ENCODE assay signal across 11 mouse cellular contexts in the genomic region with DNA sequence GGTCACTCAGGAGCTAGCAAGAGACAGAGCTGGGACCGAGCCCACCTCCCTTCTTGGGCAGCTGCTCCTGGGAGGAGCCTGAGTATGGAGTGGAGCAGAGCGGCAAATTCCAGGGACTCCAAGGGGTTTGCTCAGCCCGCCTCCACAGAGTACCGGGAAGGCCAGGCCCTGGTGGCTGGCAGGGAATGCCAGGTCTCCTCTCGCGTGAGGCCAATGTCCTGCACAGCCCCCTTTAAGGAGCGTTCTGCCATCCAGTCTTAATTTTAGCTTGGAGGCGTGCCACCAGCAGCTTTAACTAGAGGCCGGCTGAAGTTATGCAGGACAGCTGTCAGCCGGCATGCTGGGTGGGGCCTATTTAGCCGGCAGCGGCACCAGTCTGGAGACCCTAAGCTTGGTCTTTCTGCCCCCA. TPM values are rescaled to one million over a fixed set of nuclear protein-coding genes. Genes with fewer than 3 reads are reported as not detected.
A peak's percentile ranks its signal among the peaks of the same experiment; 100 is the strongest.
DNase-seq lines count a peak whose midpoint lies in the region; ATAC-seq lines count a peak whose summit lies in the region.
"Had no signal": no experiment of that assay in that cellular context is flagged by ENCODE, and none has a peak within 500 bp of the region (broad histone marks: within the 10 kb centered on the region; RNA-seq: fewer than 3 reads in every experiment).

Gene Cav3 (plus strand): TSS at position 165 of the 409 bp plus-strand sequence.

- no peaks in the 10 kb centered on the region for H3K36me3 ChIP-seq in kidney, embryonic 15.5 days
- H3K36me3 ChIP-seq in kidney, embryonic 14.5 days (ENCODE audit: control insufficient read depth, insufficient read depth, low read length): no peaks in the 10 kb centered on the region
- H3K36me3 ChIP-seq in embryonic facial prominence, embryonic 13.5 days: no peaks in the 10 kb centered on the region
- H3K36me3 ChIP-seq in limb, embryonic 12.5 days: no peaks in the 10 kb centered on the region
- H3K36me3 ChIP-seq: midbrain, embryonic 13.5 days had no signal

- H3K4me2 ChIP-seq in kidney, embryonic 15.5 days: no peak within 1 kb of the TSS
- H3K4me2 ChIP-seq in kidney, embryonic 14.5 days (replicated peaks; ENCODE audit: low read depth, low read length): no peak within 1 kb of the TSS
- 0 out of 2 replicates have a peak within 1 kb of the TSS, but pooled peaks have one; percentile 11 for H3K4me2 ChIP-seq in embryonic facial prominence, embryonic 13.5 days
- H3K4me2 ChIP-seq in limb, embryonic 12.5 days: no peak within 1 kb of the TSS
- H3K4me2 ChIP-seq: midbrain, embryonic 13.5 days had no signal

- 72% methylated on average over 12 of the region's 12 CpGs for WGBS in kidney, embryonic 15.5 days
- 76% methylated on average over 12 of the region's 12 CpGs for WGBS in kidney, embryonic 14.5 days
- WGBS in embryonic facial prominence, embryonic 13.5 days: 59% methylated on average over 12 of the region's 12 CpGs
- WGBS in limb, embryonic 12.5 days: 43% methylated on average over 12 of the region's 12 CpGs

- H3K4me3 ChIP-seq in kidney, embryonic 15.5 days (replicated peaks): no peak within 1 kb of the TSS
- no peak within 1 kb of the TSS for H3K4me3 ChIP-seq in kidney, embryonic 14.5 days (ENCODE audit: low read length)
- no peak within 1 kb of the TSS for H3K4me3 ChIP-seq in embryonic facial prominence, embryonic 13.5 days
- no peak within 1 kb of the TSS for H3K4me3 ChIP-seq in limb, embryonic 12.5 days (replicated peaks)
- H3K4me3 ChIP-seq: midbrain, embryonic 13.5 days had no signal

- no peaks in the 10 kb centered on the region for H3K9me3 ChIP-seq in kidney, embryonic 15.5 days (replicated peaks)
- no peaks in the 10 kb centered on the region for H3K9me3 ChIP-seq in kidney, embryonic 14.5 days (ENCODE audit: control insufficient read depth, low read length)
- no peaks in the 10 kb centered on the region for H3K9me3 ChIP-seq in embryonic facial prominence, embryonic 13.5 days
- H3K9me3 ChIP-seq in limb, embryonic 12.5 days: no peaks in the 10 kb centered on the region
- H3K9me3 ChIP-seq: midbrain, embryonic 13.5 days had no signal

- no peak within 1 kb of the TSS for H3K27ac ChIP-seq in kidney, embryonic 15.5 days
- no peak within 1 kb of the TSS for H3K27ac ChIP-seq in kidney, embryonic 14.5 days (ENCODE audit: low read depth, low read length)
- H3K27ac ChIP-seq in embryonic facial prominence, embryonic 13.5 days: no peak within 1 kb of the TSS
- H3K27ac ChIP-seq in limb, embryonic 12.5 days: no peak within 1 kb of the TSS
- H3K27ac ChIP-seq: midbrain, embryonic 13.5 days had no signal

- no peaks in the 10 kb centered on the region for H3K27me3 ChIP-seq in kidney, embryonic 15.5 days
- H3K27me3 ChIP-seq in kidney, embryonic 14.5 days (ENCODE audit: control insufficient read depth, insufficient read depth, low read length): no peaks in the 10 kb centered on the region
- H3K27me3 ChIP-seq in embryonic facial prominence, embryonic 13.5 days: no peaks in the 10 kb centered on the region
- H3K27me3 ChIP-seq in limb, embryonic 12.5 days: peaks cover 4% of the 10 kb centered on the region; the same call in 1 of the 2 replicates
- H3K27me3 ChIP-seq: midbrain, embryonic 13.5 days had no signal

- DNase-seq in heart, adult 18-20 months: peak; percentile 73 to 81
- DNase-seq in thymus, postnatal 0 days (ENCODE audit: low spot score): no peak
- DNase-seq in thymus, postnatal 36 days: no peak
- DNase-seq: cerebellum, adult 9-10 months had no signal

- H3K4me1 ChIP-seq in kidney, embryonic 15.5 days: peaks cover 14% of the 10 kb centered on the region
- H3K4me1 ChIP-seq in kidney, embryonic 14.5 days (ENCODE audit: control insufficient read depth, insufficient read depth, low read length): no peaks in the 10 kb centered on the region
- H3K4me1 ChIP-seq in embryonic facial prominence, embryonic 13.5 days: 0 out of 2 replicates have a peak, but pooled peaks cover 6% of the 10 kb centered on the region
- H3K4me1 ChIP-seq in limb, embryonic 12.5 days (replicated peaks): peaks cover 7% of the 10 kb centered on the region
- H3K4me1 ChIP-seq: midbrain, embryonic 13.5 days had no signal

- no peak within 1 kb of the TSS for H3K9ac ChIP-seq in kidney, embryonic 15.5 days
- no peak within 1 kb of the TSS for H3K9ac ChIP-seq in kidney, embryonic 14.5 days (ENCODE audit: low read depth, low read length)
- no peak within 1 kb of the TSS for H3K9ac ChIP-seq in embryonic facial prominence, embryonic 13.5 days
- no peak within 1 kb of the TSS for H3K9ac ChIP-seq in limb, embryonic 12.5 days (replicated peaks)
- H3K9ac ChIP-seq: midbrain, embryonic 13.5 days had no signal

- ATAC-seq in kidney, embryonic 15.5 days (replicated peaks; ENCODE audit: low FRiP score): 0 out of 2 replicates have a peak, but pooled peaks have one; percentile 27
- ATAC-seq in kidney, embryonic 14.5 days (ENCODE audit: low FRiP score, low TSS enrichment): no peak
- no peak for ATAC-seq in embryonic facial prominence, embryonic 13.5 days (ENCODE audit: insufficient number of reproducible peaks, insufficient read depth, low FRiP score, low TSS enrichment, low read depth)
- peak; percentile 40; the same call in 1 of the 2 replicates for ATAC-seq in limb, embryonic 12.5 days (ENCODE audit: insufficient number of reproducible peaks, insufficient read depth, low FRiP score, low TSS enrichment, low read depth)
- no peak for ATAC-seq in activated CD4-positive, CD25-positive, alpha-beta regulatory T cell, adult 4 months
- ATAC-seq: midbrain, embryonic 13.5 days had no signal

RNA-seq across cellular contexts. Expression of gene Cav3, which starts in this region (rescaled TPM):
- 2.1 and 5.2 TPM in 2 replicates for polyA plus RNA-seq in kidney, embryonic 15.5 days (2015; fragmentation: Nextera tagmentation; extraction: Ambion mirVana)
- 0.31 and 0.56 TPM in 2 replicates for polyA plus RNA-seq in kidney, embryonic 14.5 days (2014; fragmentation: Nextera tagmentation; extraction: Ambion mirVana)
- polyA plus RNA-seq in embryonic facial prominence, embryonic 13.5 days (2015; fragmentation: Nextera tagmentation; extraction: Ambion mirVana): 1.6 and 2.7 TPM in 2 replicates
- total RNA-seq in heart, adult 18-20 months (2021): 10 to 100 TPM; 62.8 to 77.7 TPM
- polyA plus RNA-seq in limb, embryonic 12.5 days (2016; fragmentation: Nextera tagmentation; extraction: Ambion mirVana): 1.9 and 3.6 TPM in 2 replicates
- 0.26 and 0.27 TPM in 2 replicates for polyA plus RNA-seq in thymus, postnatal 0 days (2015; fragmentation: Nextera tagmentation; extraction: Ambion mirVana)
- polyA plus RNA-seq in activated CD4-positive, CD25-positive, alpha-beta regulatory T cell, adult 4 months (2017; shearing (Covaris generic)): not detected
- total RNA-seq: CH12.LX had no signal
- polyA plus RNA-seq: midbrain, embryonic 13.5 days had no signal

Comparison
In these comparisons a context has a peak if more than half of its experiments do, and no peak if none do; other contexts are left out.
1. ATAC-seq: peak in kidney, embryonic 15.5 days (single experiment) and limb, embryonic 12.5 days (single experiment); none in kidney, embryonic 14.5 days (single experiment), embryonic facial prominence, embryonic 13.5 days (single experiment) and activated CD4-positive, CD25-positive, alpha-beta regulatory T cell, adult 4 months (single experiment).
2. DNase-seq: peak in heart, adult 18-20 months (2 of 2); none in thymus, postnatal 0 days (single experiment) and thymus, postnatal 36 days (0 of 2).